Mouse (Mus musculus): ENCODE results near the gene Cisd1. TPM values are rescaled to one million over a fixed set of nuclear protein-coding genes. Genes with fewer than 3 reads are reported as not detected.
A peak's percentile ranks its signal among the peaks of the same experiment; 100 is the strongest.
"Not testable (repeated sequence)": the region's sequence is repeated elsewhere in the genome, so short reads cannot be mapped to it uniquely, and the experiment has no call there.

Cisd1 gene
- polyA plus RNA-seq (2016; fragmentation: Nextera tagmentation; extraction: Ambion mirVana): 137 and 154 TPM in 2 replicates

DNA sequence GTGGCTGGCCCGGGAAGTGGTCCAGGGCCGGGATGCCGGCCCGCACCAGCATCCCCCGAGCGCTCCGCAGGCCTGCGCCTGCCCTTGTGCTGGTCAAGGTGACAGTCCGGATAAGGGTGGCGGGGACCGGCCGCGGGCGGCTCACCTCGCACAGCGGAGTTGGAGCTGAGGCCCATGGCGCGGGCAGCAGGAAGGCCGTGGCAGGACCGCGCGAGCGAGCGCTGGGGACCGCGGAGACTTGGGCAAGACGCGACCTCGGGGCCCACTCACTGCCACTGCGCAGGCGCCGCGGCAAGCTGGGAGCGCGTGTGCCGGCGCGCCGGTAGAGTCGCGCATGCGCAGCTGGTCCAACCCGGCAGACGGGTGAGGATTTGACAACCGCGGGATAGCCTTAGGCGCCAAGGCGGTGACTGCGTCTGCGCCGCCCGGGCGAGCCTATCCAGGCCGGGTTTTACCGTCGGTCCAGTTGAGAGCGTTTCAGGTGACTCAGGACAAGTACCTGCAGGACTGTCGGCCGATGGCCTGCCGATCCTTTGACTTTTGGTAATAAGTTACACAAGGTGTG lies at the start of gene Cisd1:
Cisd1 (minus strand) TSS at position 376 of the 565 bp plus-strand sequence.
- ATAC-seq (ENCODE audit: low FRiP score): peak; percentile 81

GRCm38 (mm10) chr10:71389311-71389710 lies 44.6 kb upstream of the Cisd1 start:
- no peaks in the 10 kb centered on the region for H3K36me3 ChIP-seq
- H3K4me3 ChIP-seq: no peak overlapping the region
- H3K9me3 ChIP-seq (replicated peaks): peaks cover 3% of the 10 kb centered on the region
- no peak overlapping the region for H3K27ac ChIP-seq
- H3K9ac ChIP-seq: no peak overlapping the region
- H3K4me1 ChIP-seq: no peaks in the 10 kb centered on the region
- WGBS: 92% methylated on average over 5 of the region's 5 CpGs
- no peaks in the 10 kb centered on the region for H3K27me3 ChIP-seq
- no peak overlapping the region for H3K4me2 ChIP-seq (replicated peaks)
- no peak for ATAC-seq (ENCODE audit: low FRiP score)

More for the DNA sequence above, at the start of gene Cisd1:
- Histone ChIP-seq H3K9ac (peak within 1 kb of the TSS; percentile 85), H3K4me3 (peak within 1 kb of the TSS; percentile 73), H3K36me3 (no peaks in the 10 kb centered on the region), H3K4me1 (peaks cover 36% of the 10 kb centered on the region), H3K27me3 (no peaks in the 10 kb centered on the region), H3K27ac (peak within 1 kb of the TSS; percentile 64; the same call in 1 of the 2 replicates), H3K9me3 (replicated peaks) (no peaks in the 10 kb centered on the region), H3K4me2 (replicated peaks) (peak within 1 kb of the TSS; percentile 75)
- WGBS: under 1% methylated on average over 60 of the region's 60 CpGs

DNA sequence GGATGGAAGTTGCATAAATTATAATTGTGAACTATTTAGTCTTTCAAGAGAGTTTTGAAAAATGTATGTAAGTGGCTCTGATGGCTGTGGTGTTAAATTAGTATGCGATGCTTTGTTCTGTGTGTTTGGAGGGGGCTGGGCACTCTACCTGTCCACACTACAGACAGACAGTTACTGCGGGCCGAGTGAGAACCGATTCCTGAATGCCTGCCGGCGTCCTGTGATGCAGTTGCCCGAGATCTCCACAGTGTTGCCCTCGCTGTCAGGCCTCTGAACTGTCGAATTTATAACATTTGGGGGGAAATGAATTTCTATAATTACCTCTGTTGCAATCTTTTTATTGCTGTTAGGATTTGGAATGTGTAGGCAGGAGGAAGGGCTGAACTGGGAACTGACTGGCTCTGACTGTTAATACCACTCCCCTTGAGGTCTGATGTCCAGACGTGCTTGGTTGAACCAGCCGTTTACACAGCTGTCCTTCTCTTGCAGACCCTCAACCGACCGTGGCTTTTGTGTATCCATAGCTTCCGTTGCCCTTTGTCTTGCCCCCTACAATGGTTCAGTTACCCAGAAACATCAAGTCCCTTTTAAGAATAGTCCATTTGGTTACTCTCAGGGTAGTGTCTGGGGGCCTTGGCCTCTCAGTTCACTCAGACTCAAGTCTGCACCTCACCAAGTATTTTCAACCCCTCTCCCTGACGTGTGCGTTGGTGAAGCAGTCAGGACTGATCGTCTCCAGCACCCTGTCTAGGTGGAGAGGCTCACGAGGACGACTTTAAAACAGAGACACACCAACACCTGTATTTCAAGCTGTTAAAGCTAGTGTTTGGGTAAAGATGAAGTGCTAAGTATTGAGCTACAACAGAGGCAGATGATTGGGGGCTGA lies 39.6 kb upstream of the Cisd1 start:
- Histone ChIP-seq H3K4me2 (replicated peaks) (no peak overlapping the region), H3K36me3 (peaks cover 9% of the 10 kb centered on the region), H3K4me3 (no peak overlapping the region), H3K27me3 (no peaks in the 10 kb centered on the region), H3K9me3 (replicated peaks) (no peaks in the 10 kb centered on the region), H3K4me1 (no peaks in the 10 kb centered on the region), H3K9ac (no peak overlapping the region), H3K27ac (no peak overlapping the region)
- no peak; the same call in 1 of the 2 replicates for ATAC-seq (ENCODE audit: low FRiP score)
- WGBS: 59% methylated on average over 19 of the region's 19 CpGs

- not testable (repeated sequence) for H3K4me3 ChIP-seq; H3K4me1 ChIP-seq; H3K9me3 ChIP-seq (replicated peaks); ATAC-seq (ENCODE audit: low FRiP score); H3K27ac ChIP-seq; H3K9ac ChIP-seq; H3K4me2 ChIP-seq (replicated peaks); H3K27me3 ChIP-seq
- H3K36me3 ChIP-seq: peaks cover 16% of the 10 kb centered on the region
- WGBS: 85% methylated on average over 6 of the region's 6 CpGs
Observed at GRCm38 (mm10) chr10:71383552-71383924, 38.8 kb upstream of the Cisd1 start.

- no peak for ATAC-seq (ENCODE audit: low FRiP score)
- peaks cover 17% of the 10 kb centered on the region for H3K36me3 ChIP-seq
- H3K27ac ChIP-seq: no peak overlapping the region
- H3K4me2 ChIP-seq (replicated peaks): no peak overlapping the region
- no peak overlapping the region for H3K4me3 ChIP-seq
- H3K9ac ChIP-seq: no peak overlapping the region
- H3K4me1 ChIP-seq: no peaks in the 10 kb centered on the region
- 82% methylated on average over 8 of the region's 8 CpGs for WGBS
- no peaks in the 10 kb centered on the region for H3K27me3 ChIP-seq
- H3K9me3 ChIP-seq (replicated peaks): no peaks in the 10 kb centered on the region
Observed at GRCm38 (mm10) chr10:71382858-71383551, 38.3 kb upstream of the Cisd1 start.

- Histone ChIP-seq H3K27ac (no peak overlapping the region), H3K9me3 (replicated peaks) (no peaks in the 10 kb centered on the region), H3K36me3 (peaks cover 18% of the 10 kb centered on the region), H3K9ac (no peak overlapping the region), H3K4me1 (no peaks in the 10 kb centered on the region), H3K4me2 (replicated peaks) (no peak overlapping the region), H3K27me3 (no peaks in the 10 kb centered on the region), H3K4me3 (no peak overlapping the region)
- no peak for ATAC-seq (ENCODE audit: low FRiP score)
- 79% methylated on average over 7 of the region's 7 CpGs for WGBS
Observed at GRCm38 (mm10) chr10:71382109-71382508, 37.4 kb upstream of the Cisd1 start.

- Histone ChIP-seq H3K9me3 (replicated peaks) (no peaks in the 10 kb centered on the region), H3K36me3 (peaks cover 24% of the 10 kb centered on the region), H3K9ac (no peak overlapping the region), H3K4me1 (no peaks in the 10 kb centered on the region), H3K4me2 (replicated peaks) (no peak overlapping the region), H3K4me3 (no peak overlapping the region), H3K27ac (no peak overlapping the region), H3K27me3 (no peaks in the 10 kb centered on the region)
- ATAC-seq (ENCODE audit: low FRiP score): no peak
- 91% methylated on average over 29 of the region's 29 CpGs for WGBS
Observed at GRCm38 (mm10) chr10:71381471-71382033, 36.8 kb upstream of the Cisd1 start.

DNA sequence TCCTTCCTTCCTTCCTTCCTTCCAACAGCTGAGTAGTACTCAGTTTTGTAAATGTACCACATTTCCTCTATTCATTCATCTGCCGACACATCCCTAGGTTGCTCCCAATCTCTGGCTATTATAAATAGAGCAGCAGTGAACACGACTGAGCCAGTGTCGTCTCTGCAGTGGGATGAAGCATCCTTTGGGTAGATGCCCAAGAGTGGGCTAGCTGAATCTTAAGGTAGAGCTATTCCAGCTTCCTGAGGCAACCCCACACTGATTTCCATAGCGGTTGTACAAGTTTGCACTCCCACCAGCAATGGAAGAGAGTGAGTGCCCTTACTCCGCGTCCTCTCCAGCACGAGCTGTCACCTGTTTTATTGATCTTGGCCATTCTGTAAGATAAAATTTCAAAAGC lies 35.7 kb upstream of the Cisd1 start:
- Histone ChIP-seq H3K4me1 (no peaks in the 10 kb centered on the region), H3K27me3 (no peaks in the 10 kb centered on the region), H3K4me3 (no peak overlapping the region), H3K27ac (no peak overlapping the region), H3K4me2 (replicated peaks) (no peak overlapping the region), H3K9me3 (replicated peaks) (no peaks in the 10 kb centered on the region), H3K36me3 (peaks cover 25% of the 10 kb centered on the region), H3K9ac (no peak overlapping the region)
- no peak for ATAC-seq (ENCODE audit: low FRiP score)
- WGBS: 97% methylated on average over 7 of the region's 7 CpGs

- WGBS: 94% methylated on average over 6 of the region's 6 CpGs
- H3K36me3 ChIP-seq: peaks cover 32% of the 10 kb centered on the region
- H3K27ac ChIP-seq: no peak overlapping the region
- no peak overlapping the region for H3K4me2 ChIP-seq (replicated peaks)
- no peaks in the 10 kb centered on the region for H3K27me3 ChIP-seq
- H3K4me1 ChIP-seq: no peaks in the 10 kb centered on the region
- H3K9ac ChIP-seq: no peak overlapping the region
- ATAC-seq (ENCODE audit: low FRiP score): no peak
- no peaks in the 10 kb centered on the region for H3K9me3 ChIP-seq (replicated peaks)
- no peak overlapping the region for H3K4me3 ChIP-seq
Observed at GRCm38 (mm10) chr10:71376014-71376413, 31.3 kb upstream of the Cisd1 start.

DNA sequence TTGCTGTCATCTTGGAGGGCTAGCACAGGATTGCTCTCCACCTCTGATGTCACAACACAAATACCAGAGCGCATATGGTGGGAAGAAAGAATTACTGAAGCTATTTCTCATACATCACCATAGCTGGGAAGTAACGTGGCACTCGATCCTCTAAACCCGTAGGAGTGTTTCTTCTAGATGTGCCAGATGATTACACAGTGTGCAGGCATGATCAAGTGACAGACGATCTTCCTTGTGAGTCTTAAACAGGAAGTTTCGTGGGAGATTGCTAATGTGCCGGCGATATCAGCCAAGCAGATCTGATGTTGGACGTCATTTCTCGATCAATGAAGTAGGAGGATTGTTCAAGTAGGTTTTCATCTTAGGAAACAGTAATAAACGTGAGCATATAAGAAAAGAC lies 29.0 kb upstream of the Cisd1 start:
- no peak overlapping the region for H3K4me2 ChIP-seq (replicated peaks)
- whole genome bisulfite sequencing: 91% methylated on average over 11 of the region's 11 CpGs
- peaks cover 24% of the 10 kb centered on the region for H3K36me3 ChIP-seq
- H3K9ac ChIP-seq: no peak overlapping the region
- H3K27me3 ChIP-seq: no peaks in the 10 kb centered on the region
- no peak for ATAC-seq (ENCODE audit: low FRiP score)
- no peaks in the 10 kb centered on the region for H3K9me3 ChIP-seq (replicated peaks)
- H3K4me1 ChIP-seq: no peaks in the 10 kb centered on the region
- H3K4me3 ChIP-seq: no peak overlapping the region
- H3K27ac ChIP-seq: no peak overlapping the region

- H3K9ac ChIP-seq: no peak overlapping the region
- no peak for ATAC-seq (ENCODE audit: low FRiP score)
- no peaks in the 10 kb centered on the region for H3K4me1 ChIP-seq
- H3K27ac ChIP-seq: no peak overlapping the region
- H3K36me3 ChIP-seq: peaks cover 24% of the 10 kb centered on the region
- no peaks in the 10 kb centered on the region for H3K27me3 ChIP-seq
- H3K9me3 ChIP-seq (replicated peaks): no peaks in the 10 kb centered on the region
- no peak overlapping the region for H3K4me3 ChIP-seq
- 85% methylated on average over 6 of the region's 6 CpGs for WGBS
- no peak overlapping the region for H3K4me2 ChIP-seq (replicated peaks)
Observed at GRCm38 (mm10) chr10:71371881-71372280, 27.1 kb upstream of the Cisd1 start.

- Histone ChIP-seq H3K4me2 (replicated peaks) (no peak overlapping the region), H3K9ac (no peak overlapping the region), H3K9me3 (replicated peaks) (no peaks in the 10 kb centered on the region), H3K27me3 (no peaks in the 10 kb centered on the region), H3K36me3 (peaks cover 30% of the 10 kb centered on the region), H3K4me1 (no peaks in the 10 kb centered on the region), H3K4me3 (no peak overlapping the region), H3K27ac (no peak overlapping the region)
- 82% methylated on average over 3 of the region's 3 CpGs for WGBS
- ATAC-seq (ENCODE audit: low FRiP score): no peak
Observed at GRCm38 (mm10) chr10:71369466-71369865, 24.7 kb upstream of the Cisd1 start.
